Mouse (Mus musculus) CH12.LX (cell line): Measurements from ENCODE around the gene Swi5. TPM values are rescaled to one million over a fixed set of nuclear protein-coding genes. Genes with fewer than 3 reads are reported as not detected.

Experiments
- DNase-seq: peaks from one replicate; pipeline ENCODE4 v3.0.0-alpha.2; 2013; ENCODE audit errors: extremely low read depth
- H3K27ac ChIP-seq: 2 replicates; pipeline ENCODE4 v1.5.1; 2012; ENCODE audit warnings: low read depth, mild to moderate bottlenecking, control low read depth, moderate library complexity; ENCODE audit not compliant: insufficient read depth
- H3K27me3 ChIP-seq: replicated peaks from 2 replicates; pipeline ENCODE3; 2012; ENCODE audit warnings: inconsistent platforms
- H3K36me3 ChIP-seq, 2 experiments: replicated peaks in 1 of 2; 2 replicates each; pipeline versions ENCODE3 to v1.6.1; 2012; ENCODE audit warnings: inconsistent platforms in 1 of 2, low read length in 1 of 2, mild to moderate bottlenecking in 1 of 2, mixed read lengths in 1 of 2, moderate library complexity in 1 of 2; ENCODE audit not compliant: control insufficient read depth in 1 of 2, insufficient read depth in 1 of 2
- H3K4me1 ChIP-seq, 2 experiments: 2 replicates each; pipeline ENCODE4 v1.6.1; 2012; ENCODE audit warnings: inconsistent platforms in 1 of 2, moderate library complexity in 1 of 2; ENCODE audit not compliant: insufficient read depth in 2 of 2, control insufficient read depth in 1 of 2
- H3K4me2 ChIP-seq: 2 replicates; pipeline ENCODE4 v1.6.1; 2012; ENCODE audit warnings: low read depth, mild to moderate bottlenecking, control low read depth; ENCODE audit not compliant: poor library complexity, insufficient read depth, severe bottlenecking
- H3K4me3 ChIP-seq, 3 experiments: fragments of 150-350 bp in 1 of 3; sonication (generic) in 1 of 3; replicated peaks in 1 of 3; 2 replicates each; pipeline versions ENCODE3 to v1.5.1; 2011 to 2012; ENCODE audit warnings: low read depth in 2 of 3, low read length in 2 of 3, mild to moderate bottlenecking in 2 of 3, moderate library complexity in 2 of 3, control low read depth in 1 of 3, improper control_type of control experiment in 1 of 3, inconsistent platforms in 1 of 3, mixed read lengths in 1 of 3; ENCODE audit not compliant: poor library complexity in 1 of 3
- H3K79me2 ChIP-seq: replicated peaks from 2 replicates; pipeline ENCODE4 v1.6.1; 2012; ENCODE audit warnings: mild to moderate bottlenecking, moderate library complexity; ENCODE audit not compliant: control insufficient read depth, poor library complexity, insufficient read depth, severe bottlenecking; ENCODE audit errors: extremely low read depth
- H3K9ac ChIP-seq: 2 replicates; pipeline ENCODE4 v1.6.1; 2012; ENCODE audit warnings: low read depth, mild to moderate bottlenecking, control low read depth, moderate library complexity; ENCODE audit not compliant: insufficient read depth
- H3K9me3 ChIP-seq: replicated peaks from 2 replicates; pipeline ENCODE3; 2012; ENCODE audit warnings: low read length, inconsistent platforms, mixed read lengths
- CHD1 ChIP-seq: IDR thresholded peaks from 2 replicates; pipeline ENCODE4 v1.6.1; 2012; ENCODE audit warnings: low read depth, low read length, improper control_type of control experiment, inconsistent platforms
- ELF1 ChIP-seq: IDR thresholded peaks from 2 replicates; pipeline ENCODE4 v1.6.1; 2014; ENCODE audit warnings: low read depth, mild to moderate bottlenecking, inconsistent platforms, low read length, improper control_type of control experiment
- EP300 ChIP-seq: IDR thresholded peaks from 2 replicates; pipeline ENCODE4 v1.6.1; 2011; ENCODE audit warnings: low read length, improper control_type of control experiment
- GABPA ChIP-seq: IDR thresholded peaks from 2 replicates; pipeline ENCODE4 v1.6.1; 2012; ENCODE audit warnings: low read depth, low read length, improper control_type of control experiment, inconsistent platforms; ENCODE audit not compliant: insufficient replicate concordance
- JUN ChIP-seq: IDR thresholded peaks from 2 replicates; pipeline ENCODE4 v1.6.1; 2011; ENCODE audit warnings: low read depth, mild to moderate bottlenecking, low read length, improper control_type of control experiment, moderate library complexity; ENCODE audit not compliant: insufficient read depth
- KAT2A ChIP-seq: IDR thresholded peaks from 2 replicates; pipeline ENCODE4 v1.6.1; 2012; ENCODE audit warnings: low read length, improper control_type of control experiment, inconsistent platforms; ENCODE audit not compliant: insufficient replicate concordance
- MAFK ChIP-seq: IDR thresholded peaks from 2 replicates; pipeline ENCODE4 v1.6.1; 2011; ENCODE audit warnings: low read length, improper control_type of control experiment; ENCODE audit not compliant: insufficient replicate concordance
- MXI1 ChIP-seq: IDR thresholded peaks from 2 replicates; pipeline ENCODE4 v1.6.1; 2011; ENCODE audit warnings: mild to moderate bottlenecking, low read depth, low read length, improper control_type of control experiment
- NRF1 ChIP-seq: IDR thresholded peaks from 2 replicates; pipeline ENCODE4 v1.6.1; 2014; ENCODE audit warnings: low read depth, mild to moderate bottlenecking, inconsistent platforms, low read length, improper control_type of control experiment, moderate library complexity
- RCOR1 ChIP-seq: conservative IDR thresholded peaks from 2 replicates; pipeline ENCODE4 v1.6.1; 2012; ENCODE audit warnings: low read depth, mild to moderate bottlenecking, inconsistent platforms, low read length, improper control_type of control experiment
- SIN3A ChIP-seq: IDR thresholded peaks from 2 replicates; pipeline ENCODE4 v1.6.1; 2012; ENCODE audit warnings: low read length, improper control_type of control experiment, inconsistent platforms
- SMC3 ChIP-seq: IDR thresholded peaks from 2 replicates; pipeline ENCODE4 v1.6.1; 2011; ENCODE audit warnings: low read depth, low read length, improper control_type of control experiment
- TBP ChIP-seq: conservative IDR thresholded peaks from 2 replicates; pipeline ENCODE4 v1.6.1; 2011; ENCODE audit warnings: low read depth, low read length, improper control_type of control experiment
- TCF12 ChIP-seq: IDR thresholded peaks from 2 replicates; pipeline ENCODE4 v1.6.1; 2014; ENCODE audit warnings: low read depth, mild to moderate bottlenecking, inconsistent platforms, low read length, improper control_type of control experiment
- USF1 ChIP-seq: IDR thresholded peaks from 2 replicates; pipeline ENCODE4 v1.6.1; 2014; ENCODE audit warnings: low read depth, mild to moderate bottlenecking, inconsistent platforms, low read length, improper control_type of control experiment
- dilution Hi-C: fragments of 300-500 bp; cut with MboI; formaldehyde crosslinking; loops from 2 replicates; pipeline ENCODE4 v1.14.3; 2020; ENCODE audit warnings: low sequenced_read_pairs; ENCODE audit not compliant: extremely low pct_unique_long_range_greater_than_20kb, extremely low pct_ligation_motif_present
- in situ Hi-C: fragments of 300-500 bp; cut with MboI; formaldehyde crosslinking; loops from 3 replicates; pipeline ENCODE4 v1.14.3; 2019; ENCODE audit warnings: low sequenced_read_pairs, low pct_ligation_motif_present, low pct_unique_long_range_greater_than_20kb, mixed read lengths
- polyA plus RNA-seq: library from polyadenylated mRNA; unstranded; fragments of >175 nt; gene quantifications from 2 replicates; pipeline ENCODE4 v1.2.1, GENCODE M21; 2012; ENCODE audit warnings: low read depth; ENCODE audit not compliant: insufficient read length
- total RNA-seq, 2 experiments: library from RNA; depleted of rRNA; stranded (reverse); fragments of 300-350 nt in 1 of 2; fragments of >200 nt in 1 of 2; gene quantifications; 2 replicates each; pipeline ENCODE4 v1.2.3; 2012 to 2014

Gene Swi5
- total and polyA plus RNA-seq, 3 experiments, result 295 to 437 (median 344) TPM

- Histone ChIP-seq H3K79me2 (no peaks in the 10 kb centered on the region), H3K9me3 (no peaks in the 10 kb centered on the region), H3K4me1 (peaks cover 22 to 34% of the 10 kb centered on the region in 2 experiments), H3K4me2 (no peak overlapping the region), H3K27ac (no peak overlapping the region), H3K27me3 (peaks cover 43% of the 10 kb centered on the region), H3K36me3 (peaks cover 0 to 3% of the 10 kb centered on the region in 2 experiments), H3K4me3 (no peak overlapping the region), H3K9ac (no peak overlapping the region)
- in situ Hi-C loops, result no loop called here
- dilution Hi-C loops, result no loop called here
- no peak for DNase-seq
- TF ChIP-seq JUN, result no peak
- no peak for TF ChIP-seq TBP
- TF ChIP-seq ELF1, result no peak
- TF ChIP-seq EP300, result no peak
- TF ChIP-seq MAFK, result no peak
- TF ChIP-seq SMC3, result no peak
- no peak for TF ChIP-seq TCF12
- TF ChIP-seq KAT2A, result no peak
Observed at GRCm38 (mm10) chr2:32314831-32315230, 27.0 kb upstream of the Swi5 start.

GRCm38 (mm10) chr2:32312318-32312964 is 24.6 kb upstream of the Swi5 start:
- H3K4me3 ChIP-seq, result no peak overlapping the region
- H3K9me3 ChIP-seq, result no peaks in the 10 kb centered on the region
- H3K36me3 ChIP-seq, result peaks cover 8 to 22% of the 10 kb centered on the region in 2 experiments
- dilution Hi-C loops, result no loop called here
- peaks cover 22 to 31% of the 10 kb centered on the region in 2 experiments for H3K4me1 ChIP-seq
- H3K27ac ChIP-seq, result no peak overlapping the region
- H3K79me2 ChIP-seq, result no peaks in the 10 kb centered on the region
- in situ Hi-C loops, result no loop called here
- H3K9ac ChIP-seq, result 0 out of 2 replicates have a peak overlapping the region, but pooled peaks have one; percentile 22
- peaks cover 28% of the 10 kb centered on the region for H3K27me3 ChIP-seq
- H3K4me2 ChIP-seq, result peak overlapping the region; percentile 30; the same call in 1 of the 2 replicates
- TF ChIP-seq CHD1 (no peak), RCOR1 (no peak), MXI1 (no peak), NRF1 (no peak), ELF1 (no peak), GABPA (no peak), SIN3A (no peak), USF1 (no peak), TCF12 (no peak), SMC3 (no peak), MAFK (no peak)
- no peak for DNase-seq
